Mouse (Mus musculus) neutrophil, adult 5-6 weeks (primary cell): Measurements from ENCODE around the gene Gm42957. TPM values are rescaled to one million over a fixed set of nuclear protein-coding genes. Genes with fewer than 3 reads are reported as not detected.
"Not testable (repeated sequence)": the region's sequence is repeated elsewhere in the genome, so short reads cannot be mapped to it uniquely, and the experiment has no call there.

Source experiments
- ATAC-seq: fragments of 151-379, 151-347 bp; 2 replicates; pipeline ENCODE4 v1.8.0; 2017; ENCODE audit warnings: mild to moderate bottlenecking, moderate TSS enrichment; ENCODE audit not compliant: insufficient number of reproducible peaks, poor library complexity, low FRiP score, severe bottlenecking; ENCODE audit errors: extremely low read depth
- total RNA-seq: library from RNA; stranded (forward); fragments of 200-1000 nt; gene quantifications from 2 replicates; pipeline ENCODE4 v1.2.3, GENCODE M21; 2017

Gm42957 gene
- total RNA-seq, 1 experiment from 2014 or later: not detected

GRCm38 (mm10) chr3:96606007-96606406, 29.3 kb upstream of the Gm42957 start:
- ATAC-seq: not testable (repeated sequence)

GRCm38 (mm10) chr3:96606618-96607017, 28.7 kb upstream of the Gm42957 start:
- no peak for ATAC-seq

- no peak for ATAC-seq
These were observed 17.3 kb upstream of the Gm42957 start for GRCm38 (mm10) chr3:96617941-96618340.

GRCm38 (mm10) chr3:96623201-96623600, 12.1 kb upstream of the Gm42957 start:
- ATAC-seq: no peak

- ATAC-seq: peak; percentile 99
These were observed 5.3 kb upstream of the Gm42957 start, which contains the start of gene Rbm8a for GRCm38 (mm10) chr3:96629729-96630600. Gene Rbm8a, plus strand, starts transcription at chr3:96629933.

GRCm38 (mm10) chr3:96632058-96632457, 3.2 kb upstream of the Gm42957 start:
- ATAC-seq: no peak

GRCm38 (mm10) chr3:96634015-96634414, 1.3 kb upstream of the Gm42957 start:
- ATAC-seq: no peak

GRCm38 (mm10) chr3:96635906-96636305, 632 bp downstream of the Gm42957 start:
- peak; percentile 1; the same call in 1 of the 2 replicates for ATAC-seq

GRCm38 (mm10) chr3:96636448-96636847, 1.2 kb downstream of the Gm42957 start:
- ATAC-seq: no peak

- ATAC-seq: peak; percentile 63; the same call in 1 of the 2 replicates
These were observed 3.9 kb downstream of the Gm42957 start for GRCm38 (mm10) chr3:96639219-96639618.

GRCm38 (mm10) chr3:96645018-96645649, 9.9 kb downstream of the Gm42957 start, which contains the start of gene Itga10:
Gene Itga10, plus strand, starts transcription at chr3:96645584.
- no peak for ATAC-seq

GRCm38 (mm10) chr3:96647365-96647764, 12.1 kb downstream of the Gm42957 start:
- ATAC-seq: no peak

- ATAC-seq: no peak
These were observed 25.6 kb downstream of the Gm42957 start for GRCm38 (mm10) chr3:96660901-96661300.

GRCm38 (mm10) chr3:96662731-96663316, 27.6 kb downstream of the Gm42957 start:
- no peak for ATAC-seq

GRCm38 (mm10) chr3:96663432-96664239, 28.4 kb downstream of the Gm42957 start:
- peak; percentile 60; the same call in 1 of the 2 replicates for ATAC-seq

- not testable (repeated sequence) for ATAC-seq
These were observed 30.6 kb downstream of the Gm42957 start for GRCm38 (mm10) chr3:96665732-96666363.

- ATAC-seq: no peak
These were observed 31.6 kb downstream of the Gm42957 start for GRCm38 (mm10) chr3:96666916-96667315.

GRCm38 (mm10) chr3:96667316-96667715, 32.0 kb downstream of the Gm42957 start:
- ATAC-seq: no peak
